Mouse (Mus musculus): Measurements from ENCODE around the gene Tbc1d17.
A peak's percentile ranks its signal among the peaks of the same experiment; 100 is the strongest.

The Tbc1d17 gene

DNA sequence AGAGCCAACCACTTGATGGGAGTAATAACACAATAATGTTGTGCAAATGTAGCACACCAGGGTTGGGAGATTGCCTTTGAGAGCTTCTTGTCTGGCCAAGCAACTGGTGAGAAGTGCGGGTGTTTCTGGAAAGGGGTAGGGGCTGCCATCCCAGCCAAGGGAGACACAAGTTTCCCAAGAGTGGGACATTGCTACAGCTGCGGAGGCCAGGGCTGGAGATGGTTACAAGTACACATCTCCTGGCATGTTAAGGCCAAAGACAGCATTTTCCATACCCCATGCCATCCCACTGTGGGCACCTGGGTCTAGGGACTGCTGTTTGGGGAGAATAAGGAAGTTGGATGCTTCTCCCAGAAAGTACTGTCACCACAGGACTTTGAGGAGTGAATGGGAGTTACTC is 4.2 kb upstream of the Tbc1d17 start:
- DNase-seq (ENCODE audit: low spot score in 2 of 2) = no peak

GRCm38 (mm10) chr7:44852259-44853027 is 3.6 kb upstream of the Tbc1d17 start:
- DNase-seq (ENCODE audit: low spot score in 2 of 2) = no peak

DNA sequence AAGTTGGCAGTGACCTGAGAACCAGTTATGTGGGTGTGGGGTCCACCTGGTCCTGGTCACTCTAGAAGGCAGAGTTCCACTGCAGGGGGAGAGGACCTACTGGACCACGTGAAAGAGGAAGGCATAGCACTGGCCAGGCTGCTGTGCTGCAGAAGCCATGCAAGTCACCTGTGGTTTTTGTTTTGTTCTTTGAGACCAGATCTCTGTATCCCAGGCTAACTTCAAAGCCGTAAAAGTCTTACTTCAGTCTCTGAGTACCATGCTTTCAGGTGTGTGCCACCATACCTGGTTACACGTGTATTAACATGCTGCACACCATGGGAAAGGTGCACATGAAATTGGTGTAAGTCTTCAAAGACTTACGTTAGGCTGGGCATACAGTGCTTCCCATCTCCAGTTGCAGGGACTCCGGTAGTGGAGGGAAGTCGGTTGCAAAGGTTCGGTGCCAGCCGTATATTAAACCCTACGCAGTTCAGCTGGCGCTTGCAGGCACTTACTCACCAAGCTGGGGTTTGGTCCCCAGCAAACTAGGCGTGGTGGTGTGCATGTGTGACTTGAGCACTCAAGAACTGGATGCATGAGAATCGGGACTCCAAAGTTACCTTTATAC is 2.9 kb upstream of the Tbc1d17 start:
- no peak for DNase-seq (ENCODE audit: low spot score in 2 of 2)

- DNase-seq (ENCODE audit: low spot score in 2 of 2) = no peak
Measured at GRCm38 (mm10) chr7:44850789-44851624, 2.1 kb upstream of the Tbc1d17 start.

- DNase-seq (ENCODE audit: low spot score in 2 of 2) = no peak
Measured at GRCm38 (mm10) chr7:44850146-44850545, 1.3 kb upstream of the Tbc1d17 start.

DNA sequence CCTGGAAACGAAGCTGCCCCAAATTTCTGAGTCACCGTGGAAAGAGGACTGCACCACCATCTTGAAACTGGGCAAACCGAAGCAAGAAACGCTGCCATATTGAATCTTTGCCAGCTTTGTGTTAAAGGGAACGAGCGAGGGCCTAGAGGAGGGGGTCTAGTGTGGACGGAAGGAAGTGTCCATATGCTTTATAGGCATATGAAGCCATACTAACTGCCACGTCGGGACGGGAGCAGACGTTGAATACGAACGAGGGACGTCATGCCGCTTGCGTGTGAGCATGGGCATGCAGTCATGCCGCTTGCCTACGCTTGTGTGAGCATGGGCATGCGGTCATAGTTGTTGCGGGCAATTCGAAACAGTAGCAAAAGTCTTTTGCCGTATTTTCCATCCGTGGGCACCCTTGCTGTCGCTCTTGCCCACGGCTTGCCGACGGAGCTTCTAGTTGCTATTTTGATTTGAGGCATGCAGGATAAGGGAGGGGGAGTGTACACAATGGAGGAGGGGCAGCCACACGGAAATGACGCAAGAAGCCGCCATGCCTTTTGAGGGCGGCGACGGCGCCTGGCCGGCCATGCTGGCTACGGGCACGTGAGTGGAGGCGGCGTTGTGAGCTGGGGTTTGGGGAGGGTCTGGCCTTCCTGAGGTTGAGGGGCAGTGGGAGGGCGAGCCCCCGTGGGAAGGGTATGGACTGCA is 685 bp upstream of the Tbc1d17 start:
- peak; percentile 89 to 94 for DNase-seq (ENCODE audit: low spot score in 2 of 2)

GRCm38 (mm10) chr7:44847772-44848171 is 1.1 kb downstream of the Tbc1d17 start:
- no peak for DNase-seq (ENCODE audit: low spot score in 2 of 2)

DNA sequence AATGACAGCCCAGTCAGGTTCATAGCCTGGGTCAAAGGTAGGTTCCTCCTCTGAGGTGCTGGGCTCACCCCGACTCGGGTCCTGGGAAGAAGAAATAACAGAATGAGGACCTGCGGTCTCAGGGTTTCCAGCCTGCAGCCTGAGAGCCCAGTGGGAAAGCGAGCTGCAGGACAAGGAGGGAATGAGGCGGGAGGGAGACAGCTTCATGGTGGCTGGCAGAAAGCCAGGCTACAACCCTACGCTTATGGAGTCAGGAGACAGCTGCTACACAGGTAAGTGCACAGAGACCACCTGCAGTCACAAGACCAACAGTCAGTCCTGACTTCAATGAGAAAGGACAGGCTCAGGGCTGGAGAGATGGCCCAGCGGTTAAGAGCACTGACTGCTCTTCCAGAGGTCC is 2.1 kb downstream of the Tbc1d17 start:
- DNase-seq (ENCODE audit: low spot score in 2 of 2) = no peak

GRCm38 (mm10) chr7:44845006-44845405 is 3.9 kb downstream of the Tbc1d17 start:
- no peak for DNase-seq (ENCODE audit: low spot score in 2 of 2)

DNA sequence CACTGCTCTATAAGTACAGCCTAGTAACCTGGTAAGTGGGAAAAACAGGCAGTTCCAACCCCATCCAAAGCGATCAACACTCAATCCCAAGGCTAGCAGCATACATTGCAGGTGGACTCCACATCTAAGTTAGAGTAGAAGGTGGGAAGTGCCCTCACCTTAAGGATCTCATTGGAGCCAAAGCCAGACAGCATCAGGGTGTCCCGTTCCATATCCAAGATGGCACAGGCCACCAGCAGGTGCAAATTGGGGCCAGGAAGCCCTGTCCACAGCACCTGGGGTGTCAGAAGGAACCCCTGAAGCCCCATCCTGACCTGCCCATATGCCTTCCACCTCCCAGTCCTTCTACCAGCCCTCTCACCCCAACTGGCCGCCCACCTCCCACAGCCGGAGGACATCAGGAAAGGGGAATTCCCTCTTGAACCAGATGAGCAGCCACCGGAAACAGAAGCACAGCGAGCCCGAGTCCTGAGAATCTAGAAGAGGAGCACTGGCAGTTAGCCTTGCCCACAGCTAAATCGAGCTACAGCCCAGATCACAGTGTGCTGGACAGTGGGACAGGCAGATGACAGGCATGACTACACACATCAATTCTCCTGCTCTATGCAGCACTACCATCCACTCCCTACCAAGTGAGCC is 6.9 kb downstream of the Tbc1d17 start:
- no peak for DNase-seq (ENCODE audit: low spot score in 2 of 2)

DNA sequence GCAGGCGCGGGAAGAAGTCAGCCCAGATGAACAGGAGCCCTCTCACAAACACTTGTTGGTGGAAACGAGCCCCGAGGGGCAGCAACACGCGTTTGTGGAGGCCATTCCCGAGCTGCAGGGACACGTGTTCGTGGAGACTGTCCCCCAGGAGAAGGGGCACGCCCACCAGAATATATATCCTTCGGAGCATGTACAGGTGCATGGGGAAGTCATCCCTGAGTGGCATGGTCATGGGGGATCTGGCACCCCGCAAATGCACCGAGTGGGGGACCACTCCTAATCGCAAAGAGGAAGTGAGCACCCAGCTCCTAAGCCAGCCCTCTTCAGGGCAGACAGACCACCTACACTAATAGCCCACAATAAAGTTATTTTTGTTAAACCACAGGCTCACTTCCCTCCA is 8.5 kb downstream of the Tbc1d17 start:
- DNase-seq (ENCODE audit: low spot score in 2 of 2) = no peak

- DNase-seq (ENCODE audit: low spot score in 2 of 2) = no peak
Measured at GRCm38 (mm10) chr7:44839491-44840191, 9.2 kb downstream of the Tbc1d17 start.

GRCm38 (mm10) chr7:44839171-44839490 is 9.7 kb downstream of the Tbc1d17 start:
- DNase-seq (ENCODE audit: low spot score in 2 of 2) = no peak

GRCm38 (mm10) chr7:44838073-44838472 is 10.8 kb downstream of the Tbc1d17 start:
- DNase-seq (ENCODE audit: low spot score in 2 of 2) = no peak

DNA sequence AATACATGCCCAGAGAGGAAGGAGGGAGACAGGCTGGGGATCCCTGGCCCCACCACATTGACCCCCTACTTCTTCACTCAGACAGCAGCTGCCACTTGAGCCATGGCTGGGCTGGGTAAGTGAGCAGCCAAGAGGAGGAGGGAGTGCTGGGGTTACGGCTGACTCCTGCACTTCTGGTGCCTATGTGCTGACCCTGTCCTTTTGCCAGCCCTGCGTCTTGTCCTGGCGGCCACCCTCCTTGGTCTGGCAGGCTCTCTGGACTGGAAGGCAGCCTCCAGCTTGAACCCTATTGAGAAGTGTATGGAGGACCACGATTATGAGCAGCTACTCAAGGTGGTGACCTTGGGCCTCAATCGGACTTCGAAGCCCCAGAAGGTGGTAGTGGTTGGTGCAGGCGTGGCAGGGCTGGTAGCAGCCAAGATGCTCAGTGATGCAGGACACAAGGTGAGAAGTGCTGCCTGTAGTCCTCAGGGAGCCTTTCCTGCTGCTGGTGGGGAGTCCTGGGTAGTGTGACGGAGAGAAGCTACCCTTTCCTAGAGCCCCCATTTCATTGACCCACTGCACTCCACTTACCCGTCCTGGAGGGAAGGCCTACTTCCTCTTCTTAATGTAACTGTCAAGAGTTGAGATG is 12.3 kb downstream of the Tbc1d17 start:
- no peak for DNase-seq (ENCODE audit: low spot score in 2 of 2)

DNA sequence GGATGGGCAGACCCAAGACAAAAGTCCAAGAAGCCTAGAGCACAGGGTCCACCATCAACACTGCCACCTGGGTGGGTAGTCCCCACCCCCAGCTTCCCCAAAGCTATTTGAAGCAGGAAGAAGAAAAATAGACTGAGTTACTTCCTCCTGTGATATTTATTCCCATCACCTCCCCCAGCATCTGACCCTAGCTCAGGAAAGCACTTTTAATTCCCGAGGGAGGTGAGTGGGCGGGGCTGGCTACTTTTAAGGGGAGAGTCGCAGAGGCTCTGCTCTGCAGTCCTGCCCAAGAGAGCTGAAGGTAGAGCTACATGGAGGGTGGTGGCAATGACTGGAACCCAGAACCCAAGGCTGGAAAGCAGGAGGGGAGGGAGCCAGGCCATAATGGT is 12.9 kb downstream of the Tbc1d17 start:
- no peak for DNase-seq (ENCODE audit: low spot score in 2 of 2)

DNA sequence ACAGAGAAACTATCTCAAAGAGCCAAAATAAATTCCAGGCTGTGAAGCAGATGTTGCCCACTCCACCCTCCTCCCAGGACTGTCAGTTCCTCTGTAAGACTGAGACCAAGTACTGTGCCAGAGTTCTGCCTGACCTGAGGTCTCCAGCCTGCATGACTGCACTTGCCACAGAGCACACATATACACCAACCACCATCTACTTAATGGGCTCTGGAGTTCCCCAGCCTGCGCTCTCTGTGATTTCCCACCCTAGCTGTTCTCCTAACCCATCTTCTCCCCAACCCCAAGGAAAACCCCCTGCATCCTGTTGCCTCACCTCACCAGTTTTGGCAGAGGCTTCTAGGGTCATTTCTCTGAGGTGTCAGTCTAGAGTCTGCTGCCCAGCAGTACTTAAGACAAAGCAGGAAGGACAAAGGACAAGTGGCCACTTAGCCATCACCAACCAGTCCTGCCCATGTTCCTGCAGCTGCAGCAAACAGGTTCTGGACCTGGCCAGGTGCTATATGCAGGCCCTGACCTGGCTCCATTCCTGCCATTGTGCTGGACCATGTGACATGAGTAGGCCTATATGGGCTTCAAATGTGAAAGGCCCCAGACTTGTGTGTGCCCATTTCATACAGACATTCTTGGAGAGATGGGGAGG is 13.4 kb downstream of the Tbc1d17 start:
- no peak for DNase-seq (ENCODE audit: low spot score in 2 of 2)

DNA sequence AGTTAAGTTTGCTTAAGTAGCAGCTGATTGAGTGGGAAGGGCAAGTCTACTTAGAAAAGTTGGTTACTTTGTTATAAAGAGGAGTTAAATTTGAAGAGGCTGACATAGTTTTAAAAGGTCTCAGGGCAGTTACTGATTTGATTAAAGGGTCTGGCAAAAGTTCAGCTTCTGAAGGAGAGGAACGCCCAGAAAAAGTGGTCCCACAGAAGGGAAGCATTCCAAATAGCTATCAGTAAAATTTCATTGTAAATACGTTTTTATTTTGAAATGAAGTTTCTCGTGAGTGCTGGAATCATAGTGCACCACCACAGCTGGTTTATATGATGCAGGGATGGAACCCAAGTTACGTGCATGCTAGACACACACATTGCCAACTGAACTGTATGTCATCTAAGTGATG is 16.1 kb downstream of the Tbc1d17 start:
- no peak for DNase-seq (ENCODE audit: low spot score in 2 of 2)

- no peak for DNase-seq (ENCODE audit: low spot score in 2 of 2)
Measured at GRCm38 (mm10) chr7:44828706-44829105, 20.2 kb downstream of the Tbc1d17 start.

DNA sequence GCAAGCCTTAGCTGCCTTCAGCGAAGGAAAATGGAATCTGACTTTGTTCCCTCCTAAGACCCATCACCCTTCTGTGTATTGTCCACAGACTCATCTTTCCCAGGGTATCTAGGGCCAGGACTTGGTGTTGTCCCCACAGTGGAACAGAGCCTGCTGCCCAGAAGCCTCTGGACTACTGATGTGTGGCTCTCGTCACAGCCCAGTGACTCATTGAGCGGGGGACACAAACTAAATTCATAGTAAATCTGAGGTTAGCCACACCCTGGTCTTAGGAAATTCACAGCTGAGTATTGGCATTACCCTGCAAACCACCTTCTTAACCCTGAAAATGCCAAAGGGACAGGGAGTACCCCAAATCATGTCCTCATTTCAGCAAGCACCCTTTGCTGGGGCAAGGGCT is 22.1 kb downstream of the Tbc1d17 start:
- DNase-seq (ENCODE audit: low spot score in 2 of 2) = no peak
